Mouse (Mus musculus) E14TG2a.4 (cell line): Measurements from ENCODE around the gene Gm7029.

Source experiments
- CTCF ChIP-seq: conservative IDR thresholded peaks from 2 replicates; pipeline ENCODE4 v1.5.1; 2014; ENCODE audit warnings: low read length
- POU5F1 ChIP-seq: IDR thresholded peaks from 2 replicates; pipeline ENCODE4 v1.6.1; 2014; ENCODE audit warnings: low read length, borderline replicate concordance

- TF ChIP-seq CTCF (no peak), POU5F1 (no peak)
These were observed 27.3 kb downstream of the Gm7029 start for GRCm38 (mm10) chr17:33900989-33901314.
